Mouse (Mus musculus) c-Kit-negative CD71-positive TER-119-positive erythroid progenitor cells, embryonic 14.5 days (primary cell): Measurements from ENCODE around the gene Olfr76.
"Not testable (repeated sequence)": the region's sequence is repeated elsewhere in the genome, so short reads cannot be mapped to it uniquely, and the experiment has no call there.

Experiments
- DNase-seq: peaks from one replicate; pipeline ENCODE4 v3.0.0-alpha.2; 2013; ENCODE audit warnings: low read depth, low spot score

The Olfr76 gene

DNA sequence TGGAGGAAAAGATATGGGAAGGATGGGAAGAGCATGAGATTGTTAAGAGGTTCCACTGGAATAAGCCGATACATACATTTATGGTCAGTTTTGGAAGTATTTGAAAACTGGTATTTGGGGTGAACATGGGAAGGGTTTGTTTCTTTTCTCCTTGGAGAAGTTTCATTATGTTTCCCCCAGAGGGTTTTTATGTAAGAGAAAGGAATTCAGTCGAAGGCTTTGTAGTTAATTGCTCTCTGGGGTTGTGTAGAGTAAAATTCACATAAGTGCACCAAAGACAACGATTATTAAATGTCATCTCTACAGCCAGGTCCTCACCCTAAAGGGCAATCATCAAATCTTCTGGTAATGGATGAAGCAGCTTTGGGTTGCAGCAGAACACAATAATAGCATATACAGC is at the start of gene Olfr76:
TSS of gene Olfr76 (minus strand) at position 101 of the 400 bp plus-strand sequence.
- DNase-seq, result no peak

DNA sequence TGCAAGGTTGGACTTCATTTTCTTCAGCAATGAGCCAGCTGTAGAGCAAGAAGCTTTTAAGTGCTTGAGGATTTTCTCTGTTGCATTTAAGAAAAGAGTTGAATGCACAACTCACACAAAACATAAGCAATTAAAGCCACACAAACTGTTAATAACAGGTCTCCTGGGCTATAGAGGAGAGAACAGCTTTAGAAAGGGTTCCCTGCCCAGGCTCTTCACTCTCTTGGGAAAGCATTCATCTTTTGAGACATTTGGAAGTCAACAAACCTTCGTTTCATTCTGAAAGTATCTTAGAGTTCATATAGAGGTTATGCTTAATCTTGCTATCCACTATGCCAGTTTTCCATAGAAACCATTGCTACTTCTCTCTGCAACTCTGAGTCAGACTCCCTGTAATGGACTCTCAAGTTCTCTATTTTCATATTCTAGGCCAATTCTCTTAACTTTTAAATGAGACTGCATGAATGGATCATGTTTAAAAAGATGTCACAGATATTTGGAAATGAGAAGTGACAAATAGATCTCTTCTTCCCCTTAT is 47.1 kb upstream of the Olfr76 start, which contains the start of gene Olfr1555-ps1:
TSS of gene Olfr1555-ps1 (minus strand) at position 51 of the 538 bp plus-strand sequence.
- not testable (repeated sequence) for DNase-seq

DNA sequence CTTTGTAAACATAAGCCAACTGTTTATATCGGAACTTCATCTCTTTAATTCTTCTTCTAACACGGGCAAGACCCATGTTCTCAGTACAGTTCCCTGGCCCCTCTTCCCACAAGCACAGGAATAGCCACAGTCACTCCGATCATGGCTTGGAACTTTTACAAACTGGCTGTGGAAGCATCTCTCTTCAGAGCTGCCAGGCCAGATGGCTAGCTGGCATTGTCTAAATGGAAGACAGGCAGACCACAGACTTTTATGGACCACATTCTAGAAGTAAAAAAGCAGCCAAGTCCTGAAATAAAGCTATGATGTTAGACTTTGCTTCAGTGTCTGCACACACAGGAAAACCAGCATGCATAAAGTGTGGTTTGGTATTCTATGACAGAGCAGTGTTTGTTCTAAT is 22.4 kb upstream of the Olfr76 start:
- no peak for DNase-seq

DNA sequence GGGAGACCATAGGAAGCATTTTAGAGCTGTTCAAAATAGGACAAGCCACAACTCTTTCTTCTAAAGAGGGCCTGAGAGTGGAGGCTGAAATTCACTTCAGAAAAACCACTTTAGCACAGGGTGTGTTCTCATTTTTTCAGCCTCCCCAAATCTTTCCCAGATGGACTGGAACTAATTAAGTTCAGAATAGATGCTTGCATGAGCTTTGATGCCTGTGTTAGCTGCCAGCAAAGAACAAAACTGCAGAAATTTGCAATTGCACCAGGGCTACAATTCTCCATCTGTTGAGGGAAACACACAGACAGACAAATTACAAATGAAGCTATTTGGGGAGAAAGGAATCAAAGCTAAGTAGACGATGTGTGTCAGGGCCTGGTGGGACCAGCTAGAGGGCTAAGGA is 20.4 kb upstream of the Olfr76 start:
- DNase-seq, result no peak

DNA sequence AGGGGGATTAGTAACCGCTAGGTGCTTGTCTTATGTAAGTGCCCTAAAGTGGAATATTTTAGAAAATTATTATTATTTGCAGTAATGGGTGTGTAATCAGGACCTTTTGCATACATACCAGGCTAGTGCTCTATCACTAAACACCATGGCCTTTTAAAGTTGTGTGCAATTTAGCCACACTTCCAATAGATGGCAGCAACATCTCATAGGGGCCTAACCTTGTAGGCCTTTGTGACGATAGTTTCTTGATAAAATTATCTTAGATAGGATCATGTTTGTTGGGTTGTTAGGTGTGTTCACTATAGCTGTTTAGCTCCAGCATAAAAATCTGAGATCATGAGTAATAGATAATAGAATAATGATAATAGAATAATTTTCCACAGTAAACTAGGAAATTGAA is 11.3 kb upstream of the Olfr76 start:
- no peak for DNase-seq

DNA sequence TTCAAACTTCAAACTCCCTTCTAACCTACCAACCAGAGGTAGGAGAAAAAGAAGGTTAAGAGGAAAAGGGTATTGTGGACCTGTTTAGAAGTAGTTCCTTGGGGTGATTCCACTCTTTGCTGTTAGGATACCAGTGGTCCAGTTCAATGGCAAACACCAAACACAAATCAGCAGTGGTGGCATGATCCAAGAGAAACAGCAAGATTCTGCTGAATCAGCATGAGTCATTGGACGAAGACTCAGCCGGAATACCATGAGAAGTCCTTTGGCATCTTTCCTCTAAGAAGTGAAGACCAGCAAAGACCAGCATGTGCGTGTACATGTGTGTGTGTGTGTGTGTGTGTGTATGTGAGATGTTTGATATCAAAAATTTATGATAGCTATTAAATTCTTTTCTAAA is 6.5 kb downstream of the Olfr76 start:
- no peak for DNase-seq

DNA sequence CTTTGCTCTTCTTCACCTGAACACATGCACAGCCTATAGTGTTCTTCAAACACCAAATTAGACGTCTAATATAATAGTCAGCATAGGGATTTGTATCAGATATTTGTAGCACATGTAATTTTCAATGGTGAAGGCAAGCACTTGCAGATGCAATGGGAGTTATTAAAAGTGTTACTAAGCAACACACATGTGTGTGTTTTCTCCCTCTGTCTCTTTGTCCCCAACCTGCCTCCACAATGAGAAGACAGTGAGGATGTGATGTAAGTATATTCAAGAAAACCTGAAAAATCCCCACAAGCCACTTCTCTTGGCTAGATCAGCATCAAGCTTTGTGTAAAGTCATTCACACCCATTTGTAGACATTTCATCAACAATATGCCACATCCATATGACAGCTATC is 7.2 kb downstream of the Olfr76 start, which contains the start of gene Olfr1428:
TSS of gene Olfr1428 (minus strand) at position 101 of the 400 bp plus-strand sequence.
- DNase-seq, result no peak

DNA sequence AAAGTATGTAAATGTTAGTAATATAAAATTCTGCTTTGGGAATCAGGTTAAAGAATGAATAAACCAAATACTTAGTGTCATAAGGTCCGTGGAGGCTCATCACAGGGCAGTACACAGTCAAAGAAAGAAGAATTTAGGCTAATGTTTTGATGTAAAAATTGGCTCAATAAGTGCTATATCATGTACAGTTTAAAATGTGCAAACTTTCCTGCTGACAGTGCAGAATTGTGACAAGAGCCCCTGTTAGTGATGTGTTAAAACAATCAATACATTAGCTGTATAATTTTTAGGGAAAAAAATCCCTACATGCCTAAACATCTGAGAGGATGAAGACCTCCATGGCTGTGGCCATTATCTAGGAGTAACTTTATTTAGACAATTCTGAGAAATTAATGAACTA is 9.2 kb downstream of the Olfr76 start:
- DNase-seq, result no peak

DNA sequence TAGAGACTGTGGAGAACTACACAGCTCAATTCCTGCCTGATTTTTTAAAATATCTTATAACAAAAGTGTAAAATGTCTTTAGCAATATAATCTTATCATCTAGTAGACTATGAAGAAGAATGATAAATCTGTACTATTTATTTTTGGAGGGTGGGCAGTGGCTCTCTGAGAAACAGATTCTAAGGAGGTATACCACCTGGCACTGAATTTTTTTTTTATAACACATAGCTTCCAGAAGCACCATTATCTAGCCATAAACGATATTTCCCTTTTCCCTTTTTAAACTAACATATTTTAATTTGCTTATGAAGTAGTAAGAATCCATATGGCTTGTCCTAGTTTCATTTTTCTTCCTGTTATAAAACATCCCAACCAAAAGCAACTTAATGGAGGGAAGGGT is 18.5 kb downstream of the Olfr76 start:
- no peak for DNase-seq

DNA sequence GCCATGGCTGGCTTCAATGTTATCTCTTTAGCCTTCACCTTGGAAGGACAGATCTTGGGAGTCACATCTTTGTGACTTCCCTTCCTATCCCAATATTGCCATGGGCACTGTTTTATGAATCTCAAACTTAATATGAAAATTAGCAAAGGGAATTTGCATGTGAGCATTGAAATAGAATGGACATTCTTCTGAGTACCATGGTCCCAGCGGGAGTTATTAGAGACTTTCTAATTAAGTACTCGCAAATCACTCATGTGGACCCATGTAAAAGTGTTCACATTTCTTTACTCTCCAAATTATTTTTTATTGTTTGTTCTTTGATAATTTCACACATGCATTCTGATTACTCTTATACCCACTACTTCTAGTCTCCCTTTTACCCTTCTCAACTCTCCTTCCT is 19.8 kb downstream of the Olfr76 start, which contains the start of gene Olfr1427:
TSS of gene Olfr1427 (minus strand) at position 101 of the 400 bp plus-strand sequence.
- DNase-seq, result no peak

DNA sequence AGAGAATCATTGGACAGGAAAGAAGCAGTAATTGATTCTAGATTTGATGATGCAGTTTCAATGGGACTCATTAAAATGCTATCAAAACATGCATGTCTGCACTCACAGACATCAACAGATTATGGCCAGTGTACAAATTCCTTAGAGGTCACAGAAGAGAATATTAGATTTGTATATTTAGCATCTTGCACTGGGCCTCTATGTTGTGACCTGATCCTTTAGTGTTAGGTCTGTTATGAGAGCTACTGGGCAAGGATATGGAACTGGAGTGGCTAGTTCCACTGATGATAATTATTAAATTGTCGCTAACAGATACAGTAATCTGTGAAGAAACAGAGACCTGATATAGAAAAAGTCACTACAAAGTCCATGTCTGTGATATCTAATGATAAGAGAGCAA is 31.1 kb downstream of the Olfr76 start, which contains the start of gene Olfr1426:
TSS of gene Olfr1426 (minus strand) at position 101 of the 400 bp plus-strand sequence.
- DNase-seq, result no peak

DNA sequence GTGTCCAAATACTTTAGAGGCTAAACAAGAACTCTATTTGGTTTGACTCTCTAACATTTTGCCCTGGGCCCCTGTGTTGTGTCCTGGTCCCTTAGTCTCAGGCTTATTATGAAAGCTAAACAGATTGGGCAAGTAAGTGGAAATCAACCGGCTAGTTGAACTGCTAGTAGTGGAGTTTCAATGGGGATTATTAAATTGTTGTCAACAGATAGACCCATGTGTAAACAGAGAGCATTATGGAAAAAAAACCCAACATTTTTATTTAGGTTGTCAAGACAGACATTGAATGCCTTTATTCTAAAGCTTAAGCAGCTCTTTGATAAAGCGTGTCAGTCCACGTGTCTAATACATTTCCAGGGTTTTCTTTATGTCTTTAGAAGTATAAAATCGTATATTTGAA is 45.4 kb downstream of the Olfr76 start, which contains the start of gene Olfr1425:
TSS of gene Olfr1425 (minus strand) at position 101 of the 400 bp plus-strand sequence.
- DNase-seq, result not testable (repeated sequence)

DNA sequence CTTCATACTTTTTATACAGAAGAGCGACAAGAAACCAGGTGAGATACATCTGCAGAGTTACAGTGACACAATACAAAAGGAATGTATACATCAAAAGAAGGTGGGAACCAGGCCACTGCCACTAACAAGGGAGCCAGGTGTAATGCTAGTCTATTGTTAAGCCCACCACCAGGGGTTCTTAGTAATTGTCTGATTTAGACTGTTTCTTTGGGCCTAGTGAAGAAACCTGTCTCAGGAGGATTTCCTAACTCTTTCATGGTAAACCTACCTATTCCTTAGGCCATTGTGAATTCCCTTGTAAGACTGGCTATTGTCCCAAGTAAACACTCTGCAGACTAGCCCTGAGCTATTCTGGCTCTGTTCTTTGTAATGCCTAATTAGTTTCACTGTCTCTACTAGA is 53.5 kb downstream of the Olfr76 start:
- not testable (repeated sequence) for DNase-seq
